Mouse (Mus musculus) intestine, embryonic 15.5 days (tissue): Measurements from ENCODE around the gene Hapln4. TPM values are rescaled to one million over a fixed set of nuclear protein-coding genes. Genes with fewer than 3 reads are reported as not detected.
A peak's percentile ranks its signal among the peaks of the same experiment; 100 is the strongest.

Experiments used
- ATAC-seq: fragments of 200-750 bp; cut with Nextera tagmentation; 2 replicates; pipeline ENCODE4 v1.8.0; 2017; ENCODE audit warnings: moderate TSS enrichment, moderate library complexity
- H3K27ac ChIP-seq: fragments of 300-500 bp; sonication (generic); 2 replicates; pipeline ENCODE4 v1.5.1; 2015; ENCODE audit warnings: mild to moderate bottlenecking, inconsistent platforms
- H3K27me3 ChIP-seq: fragments of 300-500 bp; sonication (generic); replicated peaks from 2 replicates; pipeline ENCODE4 v1.6.1; 2015; ENCODE audit warnings: inconsistent platforms
- H3K36me3 ChIP-seq: fragments of 300-500 bp; sonication (generic); 2 replicates; pipeline ENCODE4 v1.6.1; 2015; ENCODE audit warnings: inconsistent platforms
- H3K4me1 ChIP-seq: fragments of 300-500 bp; sonication (generic); replicated peaks from 2 replicates; pipeline ENCODE4 v1.6.1; 2015; ENCODE audit warnings: inconsistent platforms
- H3K4me2 ChIP-seq: fragments of 300-500 bp; sonication (generic); replicated peaks from 2 replicates; pipeline ENCODE4 v1.6.1; 2015; ENCODE audit warnings: mild to moderate bottlenecking, inconsistent platforms
- H3K4me3 ChIP-seq: fragments of 300-500 bp; sonication (generic); replicated peaks from 2 replicates; pipeline ENCODE4 v1.5.1; 2015; ENCODE audit warnings: inconsistent platforms
- H3K9ac ChIP-seq: fragments of 300-500 bp; sonication (generic); 2 replicates; pipeline ENCODE4 v1.6.1; 2015; ENCODE audit warnings: inconsistent platforms
- H3K9me3 ChIP-seq: fragments of 300-500 bp; sonication (generic); 2 replicates; pipeline ENCODE4 v1.6.1; 2016; ENCODE audit warnings: inconsistent platforms
- WGBS: fragments of 180-500 bp; shearing (Covaris S2); methylation state at CpG from one replicate; pipeline ENCODE4 v1.1.7; 2015; 5-methylcytosine and 5-hydroxymethylcytosine counted together
- polyA plus RNA-seq: library from polyadenylated mRNA; unstranded; fragments of >200 nt; fragmentation: Nextera tagmentation; extraction: Ambion mirVana; gene quantifications from 2 replicates; pipeline ENCODE4 v1.2.1, GENCODE M21; 2015

Gene Hapln4
- polyA plus RNA-seq, 1 experiment from 2014 or later: 0.06 TPM

DNA sequence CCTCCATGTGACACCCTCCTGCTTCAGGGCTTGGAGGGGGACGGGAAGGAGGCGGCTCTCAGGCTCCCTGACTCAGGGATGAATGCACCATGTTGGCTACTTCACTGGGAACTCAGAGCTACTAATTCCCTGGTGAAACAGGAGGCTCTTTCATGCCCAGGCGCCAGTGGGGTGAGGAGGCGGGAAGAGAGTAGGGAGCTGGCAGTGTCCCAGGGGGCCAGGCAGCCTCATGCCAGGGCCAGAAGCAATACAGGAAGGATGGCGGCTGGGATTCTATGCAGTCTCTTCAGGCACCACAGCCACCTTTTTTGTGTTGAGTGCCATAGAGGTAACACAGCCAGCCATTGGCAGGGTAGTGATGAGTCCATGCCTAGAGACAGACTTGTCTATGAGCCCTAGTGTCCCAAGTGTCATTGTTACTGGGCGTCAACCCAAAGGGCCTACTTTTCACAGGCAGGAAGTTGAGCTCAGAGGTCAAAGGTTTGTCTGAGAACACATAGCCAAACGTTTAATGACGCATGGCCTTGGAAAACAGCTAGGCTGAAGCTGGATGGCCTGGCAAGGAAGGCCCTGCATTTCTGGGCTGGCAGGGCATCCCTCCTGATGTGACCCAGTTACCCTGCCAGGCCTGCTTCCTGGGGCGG lies 46.2 kb downstream of the Hapln4 start:
- Histone ChIP-seq H3K4me1 (peaks cover 17% of the 10 kb centered on the region; the same call in 1 of the 2 replicates), H3K4me2 (no peak overlapping the region), H3K4me3 (no peak overlapping the region), H3K36me3 (peaks cover 14% of the 10 kb centered on the region), H3K9me3 (no peaks in the 10 kb centered on the region), H3K9ac (no peak overlapping the region), H3K27ac (no peak overlapping the region), H3K27me3 (no peaks in the 10 kb centered on the region)
- WGBS: 61% methylated on average over 9 of the region's 9 CpGs
- ATAC-seq: no peak

DNA sequence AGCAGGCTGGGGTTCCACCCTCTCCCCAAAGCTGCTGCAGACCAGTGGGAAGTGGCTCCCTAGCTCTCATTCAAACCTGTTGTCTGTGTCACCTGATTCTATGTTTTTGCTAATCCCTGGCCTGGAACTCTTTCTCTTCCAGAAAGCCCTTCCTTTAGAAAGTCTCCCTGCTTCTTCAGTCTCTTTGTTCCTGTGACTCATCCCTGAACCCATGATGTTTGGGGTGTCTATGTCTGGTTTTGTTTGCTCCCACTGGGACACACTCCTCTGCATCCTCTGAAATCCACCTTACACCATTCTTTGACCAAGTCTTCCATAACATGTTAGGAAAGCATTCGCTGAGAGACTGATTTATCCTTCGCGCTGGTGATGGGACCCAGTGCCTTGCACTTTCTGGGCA lies 46.8 kb downstream of the Hapln4 start:
- WGBS: 84% methylated on average over 3 of the region's 3 CpGs
- Histone ChIP-seq H3K4me3 (no peak overlapping the region), H3K4me2 (no peak overlapping the region), H3K9ac (no peak overlapping the region), H3K27ac (no peak overlapping the region), H3K36me3 (peaks cover 18% of the 10 kb centered on the region), H3K4me1 (peaks cover 17% of the 10 kb centered on the region; the same call in 1 of the 2 replicates), H3K9me3 (no peaks in the 10 kb centered on the region), H3K27me3 (no peaks in the 10 kb centered on the region)
- no peak for ATAC-seq

DNA sequence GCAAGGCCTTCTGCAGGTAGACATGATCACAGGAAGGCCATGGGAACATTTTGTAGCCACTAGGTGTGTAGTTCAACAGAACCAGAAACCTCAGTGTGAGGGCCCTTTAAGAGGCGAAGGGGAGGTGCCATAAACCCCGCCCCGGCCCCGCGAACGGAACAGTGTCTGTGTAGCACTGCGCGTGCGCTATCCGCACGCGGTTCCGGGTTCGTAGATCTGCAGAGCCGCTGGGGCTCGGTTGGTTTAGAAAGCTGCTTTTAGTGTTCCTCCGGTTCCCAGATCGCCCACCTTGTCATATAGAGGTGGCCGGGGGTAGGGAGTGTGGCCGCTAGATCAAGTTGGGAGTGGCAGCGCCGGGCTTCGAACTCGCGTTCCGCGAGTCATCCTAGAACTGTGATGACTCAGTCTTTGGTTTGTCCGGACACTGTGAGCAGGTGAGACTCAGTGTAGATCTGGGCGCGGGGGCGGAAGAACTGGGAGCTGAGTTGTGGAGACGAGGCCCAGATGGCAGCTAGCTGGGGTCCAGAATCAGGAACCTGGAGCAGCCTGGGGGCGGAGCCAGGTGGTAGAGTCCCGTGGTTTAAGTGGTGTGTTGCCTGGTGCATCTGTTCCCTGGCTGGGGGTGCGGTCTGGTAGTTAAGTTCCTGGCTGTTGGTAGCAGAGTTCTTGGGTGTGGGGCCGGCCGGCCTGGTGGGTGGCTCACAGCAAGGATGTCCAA lies 48.1 kb downstream of the Hapln4 start, which contains the start of gene Nr2c2ap:
Nr2c2ap (plus strand) TSS at position 168 of the 718 bp plus-strand sequence.
- H3K9ac ChIP-seq: peak within 1 kb of the TSS; percentile 55
- peak within 1 kb of the TSS; percentile 60 for H3K4me3 ChIP-seq
- no peaks in the 10 kb centered on the region for H3K9me3 ChIP-seq
- no peaks in the 10 kb centered on the region for H3K27me3 ChIP-seq
- 1% methylated on average over 37 of the region's 37 CpGs for WGBS
- 0 out of 2 replicates have a peak within 1 kb of the TSS, but pooled peaks have one; percentile 4 for H3K27ac ChIP-seq
- peak within 1 kb of the TSS; percentile 76 for H3K4me2 ChIP-seq
- peaks cover 17% of the 10 kb centered on the region; the same call in 1 of the 2 replicates for H3K4me1 ChIP-seq
- H3K36me3 ChIP-seq: peaks cover 27% of the 10 kb centered on the region
- peak; percentile 94 for ATAC-seq

DNA sequence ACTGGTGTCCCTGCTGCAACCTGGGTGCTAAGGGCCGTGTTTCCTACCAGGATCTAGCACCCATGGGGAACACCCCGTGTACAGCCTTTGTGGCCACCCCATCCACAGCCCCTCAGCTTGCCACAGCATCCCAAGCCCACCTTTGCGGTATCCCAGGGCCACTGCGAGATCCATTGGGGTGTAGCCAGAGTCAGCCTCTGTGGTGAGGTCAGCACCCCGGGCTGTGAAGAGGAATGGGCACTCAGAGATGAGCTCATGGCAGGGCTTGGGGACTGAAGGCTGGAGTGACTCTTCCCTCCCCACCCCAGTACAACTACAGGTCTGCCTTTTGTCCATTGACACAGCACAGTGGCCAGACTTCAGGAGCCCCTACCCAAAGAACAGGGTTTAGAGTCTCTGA lies 50.8 kb downstream of the Hapln4 start:
- H3K4me1 ChIP-seq: peaks cover 25% of the 10 kb centered on the region
- H3K4me3 ChIP-seq: no peak overlapping the region
- no peak overlapping the region for H3K9ac ChIP-seq
- H3K4me2 ChIP-seq: no peak overlapping the region
- 89% methylated on average over 5 of the region's 5 CpGs for WGBS
- H3K36me3 ChIP-seq: peaks cover 27% of the 10 kb centered on the region
- H3K27ac ChIP-seq: no peak overlapping the region
- no peaks in the 10 kb centered on the region for H3K27me3 ChIP-seq
- no peaks in the 10 kb centered on the region for H3K9me3 ChIP-seq
- no peak for ATAC-seq

DNA sequence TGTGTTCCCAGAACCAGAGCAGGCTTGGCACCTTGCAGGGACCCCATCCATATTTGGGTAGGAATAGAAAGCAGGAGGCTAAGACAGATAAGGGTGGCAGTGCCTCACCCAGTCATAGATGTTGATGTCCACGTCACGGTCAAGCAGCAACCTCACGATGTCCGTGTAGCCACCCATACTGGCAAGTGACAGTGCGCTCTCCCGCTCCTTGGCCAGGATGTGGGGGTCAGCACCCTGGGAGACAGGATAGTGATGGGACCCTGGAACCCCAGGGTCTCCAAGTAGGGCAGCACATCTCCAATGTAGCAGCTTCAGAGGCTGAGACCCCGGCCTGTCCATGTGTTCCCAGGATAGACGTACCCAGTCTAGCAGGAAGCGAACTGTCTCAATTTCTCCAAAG lies 51.7 kb downstream of the Hapln4 start:
- 92% methylated on average over 9 of the region's 9 CpGs for WGBS
- H3K27ac ChIP-seq: no peak overlapping the region
- H3K4me3 ChIP-seq: no peak overlapping the region
- H3K36me3 ChIP-seq: peaks cover 27% of the 10 kb centered on the region
- H3K27me3 ChIP-seq: no peaks in the 10 kb centered on the region
- ATAC-seq: no peak
- H3K9ac ChIP-seq: no peak overlapping the region
- H3K9me3 ChIP-seq: no peaks in the 10 kb centered on the region
- H3K4me1 ChIP-seq: peaks cover 21% of the 10 kb centered on the region
- H3K4me2 ChIP-seq: no peak overlapping the region

DNA sequence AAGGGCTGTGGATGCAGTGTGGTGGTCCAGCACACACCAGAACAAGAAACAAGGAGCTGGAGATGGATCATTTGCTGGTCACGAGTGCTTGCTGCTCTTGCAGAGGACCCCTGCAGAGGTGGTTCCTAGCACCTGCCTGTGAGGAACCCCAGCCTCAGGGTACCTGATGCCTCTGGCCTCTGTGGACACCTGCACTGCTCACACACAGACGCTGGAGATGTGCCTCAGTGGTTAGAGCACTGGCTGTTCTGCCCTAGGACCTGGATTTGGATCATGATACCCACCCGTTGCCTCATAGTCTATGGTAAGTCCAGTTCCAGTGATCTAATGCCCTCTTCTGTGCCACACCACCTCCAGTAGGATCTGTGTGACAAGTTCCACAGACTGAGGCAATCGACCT lies 53.3 kb downstream of the Hapln4 start:
- H3K9ac ChIP-seq: no peak overlapping the region
- H3K27me3 ChIP-seq: no peaks in the 10 kb centered on the region
- WGBS: 83% methylated on average over 4 of the region's 4 CpGs
- H3K4me1 ChIP-seq: peaks cover 24% of the 10 kb centered on the region
- peaks cover 27% of the 10 kb centered on the region for H3K36me3 ChIP-seq
- no peak overlapping the region for H3K4me3 ChIP-seq
- no peak for ATAC-seq
- H3K4me2 ChIP-seq: no peak overlapping the region
- H3K9me3 ChIP-seq: no peaks in the 10 kb centered on the region
- no peak overlapping the region for H3K27ac ChIP-seq

DNA sequence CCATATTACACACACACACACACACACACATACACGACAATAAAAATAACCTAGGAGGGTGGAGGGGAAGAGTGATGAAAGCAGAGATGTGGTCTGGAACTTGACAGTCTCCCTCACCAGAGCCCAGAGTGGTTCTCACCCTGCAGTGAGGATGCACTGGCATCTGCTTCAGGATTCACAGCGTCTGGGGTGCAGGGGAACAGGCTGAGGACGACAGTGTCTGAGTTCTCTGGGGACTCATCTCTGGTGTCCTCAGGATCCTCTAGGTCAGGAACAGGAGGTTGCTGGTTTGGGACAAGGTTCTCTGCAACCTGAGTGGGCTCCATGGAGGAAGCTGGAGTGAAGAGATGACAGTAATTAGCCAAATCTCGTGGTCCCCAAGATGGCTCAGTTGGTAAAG lies 54.6 kb downstream of the Hapln4 start:
- no peak overlapping the region; the same call in 1 of the 2 replicates for H3K9ac ChIP-seq
- H3K4me3 ChIP-seq: peak overlapping the region; percentile 76
- H3K4me1 ChIP-seq: peaks cover 17% of the 10 kb centered on the region
- peak overlapping the region; percentile 71 for H3K4me2 ChIP-seq
- no peaks in the 10 kb centered on the region for H3K9me3 ChIP-seq
- WGBS: 82% methylated on average over 4 of the region's 4 CpGs
- H3K27me3 ChIP-seq: no peaks in the 10 kb centered on the region
- H3K27ac ChIP-seq: no peak overlapping the region
- no peak for ATAC-seq
- peaks cover 26% of the 10 kb centered on the region for H3K36me3 ChIP-seq

DNA sequence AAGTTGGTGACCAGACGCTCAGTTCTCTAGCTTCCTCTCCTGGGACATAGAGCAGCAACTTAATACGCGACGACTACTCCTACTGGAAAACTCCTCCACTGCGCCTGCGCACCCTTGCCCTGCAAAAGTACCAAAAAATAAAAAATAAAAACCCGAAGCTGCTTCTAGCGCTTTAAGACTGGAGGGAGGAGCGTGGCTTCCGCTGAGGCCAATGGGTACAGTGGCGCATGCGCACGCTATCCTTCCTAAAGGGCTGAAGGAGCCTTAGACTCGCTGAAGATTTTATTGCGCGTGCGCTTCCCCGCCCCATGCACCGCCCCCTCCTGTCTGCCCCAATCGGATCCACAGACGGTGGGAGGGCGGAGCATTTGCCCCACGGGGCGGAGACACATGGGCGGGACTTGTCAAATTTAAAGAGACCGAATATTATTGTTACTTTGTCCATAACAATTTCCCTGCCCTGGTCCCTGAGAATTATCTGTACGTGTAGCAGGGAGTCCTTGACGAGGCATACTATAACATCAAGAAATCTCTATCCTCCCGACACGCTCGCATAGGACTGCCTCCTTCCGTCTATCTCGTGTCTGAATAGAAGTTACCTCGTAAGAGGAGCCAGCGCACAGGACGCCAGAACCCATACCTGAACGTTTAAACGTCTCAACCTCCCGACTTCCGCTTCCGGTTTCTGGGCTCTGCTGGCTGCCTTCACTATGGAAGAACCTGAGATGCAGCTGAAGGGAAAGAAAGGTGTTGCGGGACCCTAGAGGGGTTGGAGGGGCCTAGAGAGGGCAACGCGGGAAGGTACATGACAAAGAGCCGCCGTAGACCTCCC lies 56.0 kb downstream of the Hapln4 start, which contains the start of the genes Rfxank, Borcs8 and Mef2b:
Rfxank (minus strand) TSS at position 129 of the 832 bp plus-strand sequence.
Borcs8 (plus strand) TSS at position 474 of the 832 bp plus-strand sequence.
Mef2b (plus strand) TSS at position 686 of the 832 bp plus-strand sequence.
- peak within 1 kb of the TSS; percentile 76 for H3K4me3 ChIP-seq
- peaks cover 17% of the 10 kb centered on the region for H3K4me1 ChIP-seq
- no peaks in the 10 kb centered on the region for H3K27me3 ChIP-seq
- H3K36me3 ChIP-seq: peaks cover 17% of the 10 kb centered on the region
- peak; percentile 98 for ATAC-seq
- H3K27ac ChIP-seq: peak within 1 kb of the TSS; percentile 81
- H3K9ac ChIP-seq: peak within 1 kb of the TSS; percentile 83
- H3K9me3 ChIP-seq: no peaks in the 10 kb centered on the region
- peak within 1 kb of the TSS; percentile 71 for H3K4me2 ChIP-seq
- WGBS: under 1% methylated on average over 46 of the region's 46 CpGs

DNA sequence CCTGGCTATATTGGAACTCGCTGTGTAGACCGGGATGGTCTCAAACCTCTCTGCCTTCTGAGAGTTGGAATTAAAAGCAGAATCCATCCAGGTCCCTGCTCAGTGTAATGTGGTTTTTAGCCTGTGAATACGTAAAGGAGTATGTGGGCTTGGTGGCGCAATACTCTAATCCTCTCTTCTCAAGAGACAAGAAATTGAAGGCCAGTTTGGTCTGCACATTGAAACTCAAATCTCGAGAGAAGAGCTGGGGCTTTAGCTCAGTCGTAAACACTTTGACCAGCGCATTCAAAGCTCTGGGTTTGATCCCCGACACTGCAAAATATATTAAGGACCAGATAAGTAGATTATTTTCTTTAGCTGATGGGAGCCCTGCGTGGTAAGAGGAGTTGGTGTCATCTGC lies 56.7 kb downstream of the Hapln4 start:
- peak overlapping the region; percentile 83 for H3K9ac ChIP-seq
- no peaks in the 10 kb centered on the region for H3K27me3 ChIP-seq
- H3K27ac ChIP-seq: peak overlapping the region; percentile 77; the same call in 1 of the 2 replicates
- H3K4me2 ChIP-seq: peak overlapping the region; percentile 53
- no peaks in the 10 kb centered on the region for H3K9me3 ChIP-seq
- no peak for ATAC-seq
- WGBS: 6% methylated on average over 9 of the region's 9 CpGs
- H3K4me3 ChIP-seq: peak overlapping the region; percentile 76
- peaks cover 18% of the 10 kb centered on the region for H3K36me3 ChIP-seq
- H3K4me1 ChIP-seq: peaks cover 17% of the 10 kb centered on the region

Other genes with a start within 250 kb of the Hapln4 start
- 0.48 and 0.65 TPM in 2 replicates for gene Cilp2, start 195.8 kb upstream of the Hapln4 start, polyA plus RNA-seq
- gene Tssk6, start 181.3 kb upstream of the Hapln4 start, polyA plus RNA-seq: 2.8 and 3.4 TPM in 2 replicates
- 212 and 213 TPM in 2 replicates for gene Ndufa13, start 180.9 kb upstream of the Hapln4 start, polyA plus RNA-seq
- gene Yjefn3, start 180.7 kb upstream of the Hapln4 start, polyA plus RNA-seq: 3.9 and 4.2 TPM in 2 replicates
- gene Gatad2a, start 87.1 kb upstream of the Hapln4 start, polyA plus RNA-seq: 51.2 and 54.7 TPM in 2 replicates
- gene Mau2, start 40.7 kb upstream of the Hapln4 start, polyA plus RNA-seq: 43.1 and 46.4 TPM in 2 replicates
- 36.3 and 37.5 TPM in 2 replicates for gene Sugp1, start 40.6 kb upstream of the Hapln4 start, polyA plus RNA-seq
- gene Tm6sf2, start 10.5 kb upstream of the Hapln4 start, polyA plus RNA-seq: 42.8 and 52.6 TPM in 2 replicates
- gene Ncan, start 37.4 kb downstream of the Hapln4 start, polyA plus RNA-seq: 1.6 and 1.7 TPM in 2 replicates
- gene Nr2c2ap, start 47.9 kb downstream of the Hapln4 start, polyA plus RNA-seq: 47.4 and 48.9 TPM in 2 replicates
- 11.7 and 12.3 TPM in 2 replicates for gene Rfxank, start 55.7 kb downstream of the Hapln4 start, polyA plus RNA-seq
- gene Borcs8, start 56.0 kb downstream of the Hapln4 start, polyA plus RNA-seq: 34.6 and 40.1 TPM in 2 replicates
- 0.11 TPM in 1 of 2 replicates, not detected in the other for gene Mef2b, start 56.3 kb downstream of the Hapln4 start, polyA plus RNA-seq
- 55.7 and 64.3 TPM in 2 replicates for gene Tmem161a, start 88.9 kb downstream of the Hapln4 start, polyA plus RNA-seq
- gene Slc25a42, start 128.8 kb downstream of the Hapln4 start, polyA plus RNA-seq: 5.8 and 6.0 TPM in 2 replicates
- 20.6 and 23.0 TPM in 2 replicates for gene Sugp2, start 150.8 kb downstream of the Hapln4 start, polyA plus RNA-seq
- gene Armc6, start 151.0 kb downstream of the Hapln4 start, polyA plus RNA-seq: 25.4 and 26.4 TPM in 2 replicates
- gene Homer3, start 199.4 kb downstream of the Hapln4 start, polyA plus RNA-seq: 27.7 and 31.5 TPM in 2 replicates
- gene Ddx49, start 219.0 kb downstream of the Hapln4 start, polyA plus RNA-seq: 45.8 and 52.7 TPM in 2 replicates
- gene Cope, start 219.1 kb downstream of the Hapln4 start, polyA plus RNA-seq: 331 and 429 TPM in 2 replicates
- gene Cers1, start 232.3 kb downstream of the Hapln4 start, polyA plus RNA-seq: 3.6 TPM in 2 replicates
- gene Gdf1, start 246.4 kb downstream of the Hapln4 start, polyA plus RNA-seq: 0.38 and 1.4 TPM in 2 replicates